Mouse (Mus musculus): ENCODE results near the gene 4430402I18Rik. TPM values are rescaled to one million over a fixed set of nuclear protein-coding genes. Genes with fewer than 3 reads are reported as not detected.

4430402I18Rik gene
- polyA plus RNA-seq (2014; fragmentation: Nextera tagmentation; extraction: Ambion mirVana): 1.4 and 1.5 TPM in 2 replicates

- H3K27ac ChIP-seq (ENCODE audit: low read depth, low read length): no peak within 1 kb of the TSS
- H3K4me1 ChIP-seq (ENCODE audit: control insufficient read depth, insufficient read depth, low read length): 0 out of 2 replicates have a peak, but pooled peaks cover 5% of the 10 kb centered on the region
- no peaks in the 10 kb centered on the region for H3K27me3 ChIP-seq (ENCODE audit: control insufficient read depth, insufficient read depth, low read length)
- H3K36me3 ChIP-seq (ENCODE audit: control insufficient read depth, insufficient read depth, low read length): no peaks in the 10 kb centered on the region
- H3K4me3 ChIP-seq (ENCODE audit: low read depth, low read length): no peak within 1 kb of the TSS
- WGBS: 5% methylated on average over 11 of the region's 11 CpGs
- no peaks in the 10 kb centered on the region for H3K9me3 ChIP-seq (ENCODE audit: control insufficient read depth, low read length)
- H3K9ac ChIP-seq (replicated peaks; ENCODE audit: low read depth, low read length): no peak within 1 kb of the TSS
- ATAC-seq (ENCODE audit: low read depth): no peak
- H3K4me2 ChIP-seq (ENCODE audit: low read depth, low read length): no peak within 1 kb of the TSS
These were observed at the start of gene 4430402I18Rik for GRCm38 (mm10) chr19:28967652-28968051. Gene 4430402I18Rik, minus strand, starts transcription at chr19:28967800.

- ATAC-seq (ENCODE audit: low read depth): no peak
- no peaks in the 10 kb centered on the region for H3K27me3 ChIP-seq (ENCODE audit: control insufficient read depth, insufficient read depth, low read length)
- peaks cover 33% of the 10 kb centered on the region for H3K36me3 ChIP-seq (ENCODE audit: control insufficient read depth, insufficient read depth, low read length)
- 76% methylated on average over 5 of the region's 5 CpGs for whole genome bisulfite sequencing
- no peaks in the 10 kb centered on the region for H3K9me3 ChIP-seq (ENCODE audit: control insufficient read depth, low read length)
- no peak overlapping the region for H3K4me2 ChIP-seq (ENCODE audit: low read depth, low read length)
- no peak overlapping the region for H3K4me3 ChIP-seq (ENCODE audit: low read depth, low read length)
- no peaks in the 10 kb centered on the region for H3K4me1 ChIP-seq (ENCODE audit: control insufficient read depth, insufficient read depth, low read length)
- no peak overlapping the region for H3K27ac ChIP-seq (ENCODE audit: low read depth, low read length)
- H3K9ac ChIP-seq (replicated peaks; ENCODE audit: low read depth, low read length): no peak overlapping the region
These were observed 49.2 kb upstream of the 4430402I18Rik start for GRCm38 (mm10) chr19:29016786-29017185.

GRCm38 (mm10) chr19:29016204-29016765 is 48.7 kb upstream of the 4430402I18Rik start:
- Histone ChIP-seq H3K36me3 (ENCODE audit: control insufficient read depth, insufficient read depth, low read length) (peaks cover 32% of the 10 kb centered on the region), H3K27me3 (ENCODE audit: control insufficient read depth, insufficient read depth, low read length) (no peaks in the 10 kb centered on the region), H3K4me2 (ENCODE audit: low read depth, low read length) (no peak overlapping the region), H3K4me1 (ENCODE audit: control insufficient read depth, insufficient read depth, low read length) (no peaks in the 10 kb centered on the region), H3K4me3 (ENCODE audit: low read depth, low read length) (no peak overlapping the region), H3K27ac (ENCODE audit: low read depth, low read length) (no peak overlapping the region), H3K9me3 (ENCODE audit: control insufficient read depth, low read length) (no peaks in the 10 kb centered on the region), H3K9ac (replicated peaks; ENCODE audit: low read depth, low read length) (no peak overlapping the region)
- ATAC-seq (ENCODE audit: low read depth): no peak
- WGBS: 91% methylated on average over 5 of the region's 5 CpGs

- H3K4me2 ChIP-seq (ENCODE audit: low read depth, low read length): no peak overlapping the region
- H3K36me3 ChIP-seq (ENCODE audit: control insufficient read depth, insufficient read depth, low read length): peaks cover 30% of the 10 kb centered on the region
- H3K4me3 ChIP-seq (ENCODE audit: low read depth, low read length): no peak overlapping the region
- H3K9ac ChIP-seq (replicated peaks; ENCODE audit: low read depth, low read length): no peak overlapping the region
- no peaks in the 10 kb centered on the region for H3K9me3 ChIP-seq (ENCODE audit: control insufficient read depth, low read length)
- H3K27me3 ChIP-seq (ENCODE audit: control insufficient read depth, insufficient read depth, low read length): no peaks in the 10 kb centered on the region
- 79% methylated on average over 8 of the region's 8 CpGs for whole genome bisulfite sequencing
- H3K27ac ChIP-seq (ENCODE audit: low read depth, low read length): no peak overlapping the region
- no peaks in the 10 kb centered on the region for H3K4me1 ChIP-seq (ENCODE audit: control insufficient read depth, insufficient read depth, low read length)
- ATAC-seq (ENCODE audit: low read depth): no peak
These were observed 48.0 kb upstream of the 4430402I18Rik start for GRCm38 (mm10) chr19:29015410-29016203.

- H3K9ac ChIP-seq (replicated peaks; ENCODE audit: low read depth, low read length): no peak overlapping the region
- H3K36me3 ChIP-seq (ENCODE audit: control insufficient read depth, insufficient read depth, low read length): peaks cover 23% of the 10 kb centered on the region
- no peak for ATAC-seq (ENCODE audit: low read depth)
- H3K4me2 ChIP-seq (ENCODE audit: low read depth, low read length): no peak overlapping the region
- no peaks in the 10 kb centered on the region for H3K9me3 ChIP-seq (ENCODE audit: control insufficient read depth, low read length)
- WGBS: 64% methylated on average over 5 of the region's 5 CpGs
- H3K4me1 ChIP-seq (ENCODE audit: control insufficient read depth, insufficient read depth, low read length): no peaks in the 10 kb centered on the region
- H3K27ac ChIP-seq (ENCODE audit: low read depth, low read length): no peak overlapping the region
- H3K27me3 ChIP-seq (ENCODE audit: control insufficient read depth, insufficient read depth, low read length): no peaks in the 10 kb centered on the region
- no peak overlapping the region for H3K4me3 ChIP-seq (ENCODE audit: low read depth, low read length)
These were observed 47.0 kb upstream of the 4430402I18Rik start for GRCm38 (mm10) chr19:29014466-29015055.

- no peak overlapping the region for H3K9ac ChIP-seq (replicated peaks; ENCODE audit: low read depth, low read length)
- no peak overlapping the region for H3K27ac ChIP-seq (ENCODE audit: low read depth, low read length)
- 91% methylated on average over 12 of the region's 12 CpGs for WGBS
- no peak for ATAC-seq (ENCODE audit: low read depth)
- H3K36me3 ChIP-seq (ENCODE audit: control insufficient read depth, insufficient read depth, low read length): peaks cover 38% of the 10 kb centered on the region
- no peaks in the 10 kb centered on the region for H3K4me1 ChIP-seq (ENCODE audit: control insufficient read depth, insufficient read depth, low read length)
- H3K4me2 ChIP-seq (ENCODE audit: low read depth, low read length): no peak overlapping the region
- no peaks in the 10 kb centered on the region for H3K9me3 ChIP-seq (ENCODE audit: control insufficient read depth, low read length)
- no peak overlapping the region for H3K4me3 ChIP-seq (ENCODE audit: low read depth, low read length)
- no peaks in the 10 kb centered on the region for H3K27me3 ChIP-seq (ENCODE audit: control insufficient read depth, insufficient read depth, low read length)
These were observed 43.9 kb upstream of the 4430402I18Rik start for GRCm38 (mm10) chr19:29011355-29011990.

- Histone ChIP-seq H3K9ac (replicated peaks; ENCODE audit: low read depth, low read length) (no peak overlapping the region), H3K4me2 (ENCODE audit: low read depth, low read length) (no peak overlapping the region), H3K9me3 (ENCODE audit: control insufficient read depth, low read length) (no peaks in the 10 kb centered on the region), H3K27ac (ENCODE audit: low read depth, low read length) (no peak overlapping the region), H3K36me3 (ENCODE audit: control insufficient read depth, insufficient read depth, low read length) (peaks cover 27% of the 10 kb centered on the region), H3K4me3 (ENCODE audit: low read depth, low read length) (no peak overlapping the region), H3K4me1 (ENCODE audit: control insufficient read depth, insufficient read depth, low read length) (no peaks in the 10 kb centered on the region), H3K27me3 (ENCODE audit: control insufficient read depth, insufficient read depth, low read length) (no peaks in the 10 kb centered on the region)
- no peak for ATAC-seq (ENCODE audit: low read depth)
- 94% methylated on average over 11 of the region's 11 CpGs for WGBS
These were observed 41.4 kb upstream of the 4430402I18Rik start for GRCm38 (mm10) chr19:29009046-29009445.

GRCm38 (mm10) chr19:29008069-29008706 is 40.6 kb upstream of the 4430402I18Rik start:
- Histone ChIP-seq H3K4me2 (ENCODE audit: low read depth, low read length) (no peak overlapping the region), H3K9me3 (ENCODE audit: control insufficient read depth, low read length) (no peaks in the 10 kb centered on the region), H3K4me3 (ENCODE audit: low read depth, low read length) (no peak overlapping the region), H3K27me3 (ENCODE audit: control insufficient read depth, insufficient read depth, low read length) (no peaks in the 10 kb centered on the region), H3K27ac (ENCODE audit: low read depth, low read length) (no peak overlapping the region), H3K4me1 (ENCODE audit: control insufficient read depth, insufficient read depth, low read length) (no peaks in the 10 kb centered on the region), H3K36me3 (ENCODE audit: control insufficient read depth, insufficient read depth, low read length) (peaks cover 24% of the 10 kb centered on the region), H3K9ac (replicated peaks; ENCODE audit: low read depth, low read length) (no peak overlapping the region)
- 77% methylated on average over 3 of the region's 3 CpGs for WGBS
- ATAC-seq (ENCODE audit: low read depth): no peak
